Mouse (Mus musculus): ENCODE data around the gene Nkain2. TPM values are rescaled to one million over a fixed set of nuclear protein-coding genes. Genes with fewer than 3 reads are reported as not detected.

The Nkain2 gene
- polyA plus RNA-seq, 1 experiment from 2014 or later, result 0.85 TPM

- 88% methylated on average over 1 of the region's 1 CpGs for WGBS
- no peak for ATAC-seq (ENCODE audit: insufficient number of reproducible peaks, low FRiP score, low TSS enrichment, low read depth)
- H3K9ac ChIP-seq, result no peak overlapping the region
These were observed 496.3 kb downstream of the Nkain2 start for GRCm38 (mm10) chr10:32393859-32394521.

GRCm38 (mm10) chr10:32393326-32393725, 496.9 kb downstream of the Nkain2 start:
- 80% methylated on average over 1 of the region's 1 CpGs for WGBS
- H3K4me2 ChIP-seq (replicated peaks), result no peak overlapping the region
- no peaks in the 10 kb centered on the region for H3K4me1 ChIP-seq
- no peak for ATAC-seq (ENCODE audit: insufficient number of reproducible peaks, low FRiP score, low TSS enrichment, low read depth)
- H3K9ac ChIP-seq, result no peak overlapping the region
- H3K4me3 ChIP-seq (replicated peaks), result no peak overlapping the region
- H3K9me3 ChIP-seq (replicated peaks), result no peaks in the 10 kb centered on the region
- no peak overlapping the region for H3K27ac ChIP-seq (replicated peaks)
- H3K36me3 ChIP-seq, result no peaks in the 10 kb centered on the region
- H3K27me3 ChIP-seq, result no peaks in the 10 kb centered on the region

More at GRCm38 (mm10) chr10:32393859-32394521, 496.3 kb downstream of the Nkain2 start:
- H3K36me3 ChIP-seq, result no peaks in the 10 kb centered on the region
- H3K9me3 ChIP-seq (replicated peaks), result no peaks in the 10 kb centered on the region
- no peak overlapping the region for H3K27ac ChIP-seq (replicated peaks)
- no peaks in the 10 kb centered on the region for H3K27me3 ChIP-seq
- no peaks in the 10 kb centered on the region for H3K4me1 ChIP-seq
- no peak overlapping the region for H3K4me3 ChIP-seq (replicated peaks)
- H3K4me2 ChIP-seq (replicated peaks), result no peak overlapping the region

- Histone ChIP-seq H3K4me3 (replicated peaks) (no peak overlapping the region), H3K27me3 (no peaks in the 10 kb centered on the region), H3K9ac (no peak overlapping the region), H3K27ac (replicated peaks) (no peak overlapping the region), H3K9me3 (replicated peaks) (peaks cover 12% of the 10 kb centered on the region), H3K4me1 (no peaks in the 10 kb centered on the region), H3K36me3 (no peaks in the 10 kb centered on the region), H3K4me2 (replicated peaks) (no peak overlapping the region)
- ATAC-seq (ENCODE audit: insufficient number of reproducible peaks, low FRiP score, low TSS enrichment, low read depth), result no peak
- WGBS, result 90% methylated on average over 9 of the region's 9 CpGs
These were observed 577.5 kb downstream of the Nkain2 start for GRCm38 (mm10) chr10:32312754-32313153.

GRCm38 (mm10) chr10:32301024-32301597, 589.2 kb downstream of the Nkain2 start:
- WGBS, result 78% methylated on average over 3 of the region's 3 CpGs
- no peak overlapping the region for H3K4me3 ChIP-seq (replicated peaks)

GRCm38 (mm10) chr10:32290487-32290886, 599.8 kb downstream of the Nkain2 start:
- ATAC-seq (ENCODE audit: insufficient number of reproducible peaks, low FRiP score, low TSS enrichment, low read depth), result no peak
- no peak overlapping the region for H3K4me2 ChIP-seq (replicated peaks)
- WGBS, result 50% methylated on average over 2 of the region's 2 CpGs

More at GRCm38 (mm10) chr10:32301024-32301597, 589.2 kb downstream of the Nkain2 start:
- no peak for ATAC-seq (ENCODE audit: insufficient number of reproducible peaks, low FRiP score, low TSS enrichment, low read depth)
- H3K9me3 ChIP-seq (replicated peaks), result no peaks in the 10 kb centered on the region
- no peak overlapping the region for H3K4me2 ChIP-seq (replicated peaks)
- no peaks in the 10 kb centered on the region for H3K27me3 ChIP-seq
- H3K9ac ChIP-seq, result no peak overlapping the region
- no peaks in the 10 kb centered on the region for H3K36me3 ChIP-seq
- no peaks in the 10 kb centered on the region for H3K4me1 ChIP-seq
- no peak overlapping the region for H3K27ac ChIP-seq (replicated peaks)

GRCm38 (mm10) chr10:32283690-32284089, 606.6 kb downstream of the Nkain2 start:
- Histone ChIP-seq H3K4me3 (replicated peaks) (no peak overlapping the region), H3K4me1 (no peaks in the 10 kb centered on the region), H3K9ac (no peak overlapping the region), H3K36me3 (no peaks in the 10 kb centered on the region), H3K27me3 (no peaks in the 10 kb centered on the region), H3K4me2 (replicated peaks) (no peak overlapping the region), H3K9me3 (replicated peaks) (no peaks in the 10 kb centered on the region), H3K27ac (replicated peaks) (no peak overlapping the region)
- no peak for ATAC-seq (ENCODE audit: insufficient number of reproducible peaks, low FRiP score, low TSS enrichment, low read depth)
- 88% methylated on average over 1 of the region's 1 CpGs for WGBS

More at GRCm38 (mm10) chr10:32290487-32290886, 599.8 kb downstream of the Nkain2 start:
- H3K27ac ChIP-seq (replicated peaks), result no peak overlapping the region
- H3K9me3 ChIP-seq (replicated peaks), result no peaks in the 10 kb centered on the region
- no peaks in the 10 kb centered on the region for H3K36me3 ChIP-seq
- H3K9ac ChIP-seq, result no peak overlapping the region
- H3K4me3 ChIP-seq (replicated peaks), result no peak overlapping the region
- H3K4me1 ChIP-seq, result no peaks in the 10 kb centered on the region
- no peaks in the 10 kb centered on the region for H3K27me3 ChIP-seq

- ATAC-seq (ENCODE audit: insufficient number of reproducible peaks, low FRiP score, low TSS enrichment, low read depth), result no peak
- Histone ChIP-seq H3K36me3 (no peaks in the 10 kb centered on the region), H3K9ac (no peak overlapping the region), H3K27ac (replicated peaks) (no peak overlapping the region), H3K4me3 (replicated peaks) (no peak overlapping the region), H3K27me3 (no peaks in the 10 kb centered on the region), H3K4me1 (no peaks in the 10 kb centered on the region), H3K4me2 (replicated peaks) (no peak overlapping the region), H3K9me3 (replicated peaks) (no peaks in the 10 kb centered on the region)
- 62% methylated on average over 4 of the region's 4 CpGs for WGBS
These were observed 646.9 kb downstream of the Nkain2 start for GRCm38 (mm10) chr10:32243266-32243882.

GRCm38 (mm10) chr10:32241168-32241567, 649.1 kb downstream of the Nkain2 start:
- no peak for ATAC-seq (ENCODE audit: insufficient number of reproducible peaks, low FRiP score, low TSS enrichment, low read depth)
- Histone ChIP-seq H3K4me2 (replicated peaks) (no peak overlapping the region), H3K4me3 (replicated peaks) (no peak overlapping the region), H3K9ac (no peak overlapping the region), H3K4me1 (no peaks in the 10 kb centered on the region), H3K27ac (replicated peaks) (no peak overlapping the region), H3K9me3 (replicated peaks) (no peaks in the 10 kb centered on the region), H3K27me3 (no peaks in the 10 kb centered on the region), H3K36me3 (no peaks in the 10 kb centered on the region)

GRCm38 (mm10) chr10:32182951-32183350, 707.3 kb downstream of the Nkain2 start:
- Histone ChIP-seq H3K4me1 (no peaks in the 10 kb centered on the region), H3K4me3 (replicated peaks) (no peak overlapping the region), H3K27me3 (no peaks in the 10 kb centered on the region), H3K9me3 (replicated peaks) (no peaks in the 10 kb centered on the region), H3K36me3 (no peaks in the 10 kb centered on the region), H3K4me2 (replicated peaks) (no peak overlapping the region), H3K9ac (no peak overlapping the region), H3K27ac (replicated peaks) (no peak overlapping the region)
- WGBS, result 83% methylated on average over 3 of the region's 3 CpGs
- ATAC-seq (ENCODE audit: insufficient number of reproducible peaks, low FRiP score, low TSS enrichment, low read depth), result no peak

- Histone ChIP-seq H3K36me3 (no peaks in the 10 kb centered on the region), H3K27me3 (no peaks in the 10 kb centered on the region), H3K4me2 (replicated peaks) (no peak overlapping the region), H3K4me1 (no peaks in the 10 kb centered on the region), H3K4me3 (replicated peaks) (no peak overlapping the region), H3K9ac (no peak overlapping the region), H3K27ac (replicated peaks) (no peak overlapping the region), H3K9me3 (replicated peaks) (no peaks in the 10 kb centered on the region)
- 70% methylated on average over 1 of the region's 1 CpGs for WGBS
- ATAC-seq (ENCODE audit: insufficient number of reproducible peaks, low FRiP score, low TSS enrichment, low read depth), result no peak
These were observed 798.9 kb downstream of the Nkain2 start for GRCm38 (mm10) chr10:32091354-32091753.

GRCm38 (mm10) chr10:32060396-32060795, 829.9 kb downstream of the Nkain2 start:
- WGBS, result 76% methylated on average over 6 of the region's 6 CpGs
- H3K4me3 ChIP-seq (replicated peaks), result no peak overlapping the region
- no peak overlapping the region for H3K4me2 ChIP-seq (replicated peaks)
- H3K9me3 ChIP-seq (replicated peaks), result no peaks in the 10 kb centered on the region
- H3K9ac ChIP-seq, result no peak overlapping the region
- no peaks in the 10 kb centered on the region for H3K36me3 ChIP-seq
- H3K4me1 ChIP-seq, result no peaks in the 10 kb centered on the region
- no peak overlapping the region for H3K27ac ChIP-seq (replicated peaks)
- no peaks in the 10 kb centered on the region for H3K27me3 ChIP-seq
- no peak for ATAC-seq (ENCODE audit: insufficient number of reproducible peaks, low FRiP score, low TSS enrichment, low read depth)
